Mouse (Mus musculus) brown adipose tissue, adult 24 weeks (tissue): ENCODE results near the gene Snapin. TPM values are rescaled to one million over a fixed set of nuclear protein-coding genes. Genes with fewer than 3 reads are reported as not detected.

Source experiments
- H3K27ac ChIP-seq: fragments of 200-500 bp; replicated peaks from 2 replicates; pipeline ENCODE4 v1.5.1; 2012; ENCODE audit warnings: low read depth, mild to moderate bottlenecking, low read length
- H3K4me1 ChIP-seq: fragments of 200-500 bp; 2 replicates; pipeline ENCODE4 v1.6.1; 2012; ENCODE audit warnings: low read length, mixed read lengths; ENCODE audit not compliant: control insufficient read depth, insufficient read depth, insufficient read length
- H3K4me3 ChIP-seq: fragments of 200-500 bp; 2 replicates; pipeline ENCODE4 v1.5.1; 2012; ENCODE audit warnings: low read depth, mild to moderate bottlenecking, low read length, moderate library complexity; ENCODE audit not compliant: insufficient read depth
- polyA plus RNA-seq: library from polyadenylated mRNA; stranded (reverse); fragments of >200 nt; gene quantifications from 2 replicates; pipeline ENCODE4 v1.2.4, GENCODE M21; 2012; ENCODE audit not compliant: missing spikeins, insufficient read depth, insufficient read length

Snapin gene
- polyA plus RNA-seq, 1 experiment = 71.6 TPM

DNA sequence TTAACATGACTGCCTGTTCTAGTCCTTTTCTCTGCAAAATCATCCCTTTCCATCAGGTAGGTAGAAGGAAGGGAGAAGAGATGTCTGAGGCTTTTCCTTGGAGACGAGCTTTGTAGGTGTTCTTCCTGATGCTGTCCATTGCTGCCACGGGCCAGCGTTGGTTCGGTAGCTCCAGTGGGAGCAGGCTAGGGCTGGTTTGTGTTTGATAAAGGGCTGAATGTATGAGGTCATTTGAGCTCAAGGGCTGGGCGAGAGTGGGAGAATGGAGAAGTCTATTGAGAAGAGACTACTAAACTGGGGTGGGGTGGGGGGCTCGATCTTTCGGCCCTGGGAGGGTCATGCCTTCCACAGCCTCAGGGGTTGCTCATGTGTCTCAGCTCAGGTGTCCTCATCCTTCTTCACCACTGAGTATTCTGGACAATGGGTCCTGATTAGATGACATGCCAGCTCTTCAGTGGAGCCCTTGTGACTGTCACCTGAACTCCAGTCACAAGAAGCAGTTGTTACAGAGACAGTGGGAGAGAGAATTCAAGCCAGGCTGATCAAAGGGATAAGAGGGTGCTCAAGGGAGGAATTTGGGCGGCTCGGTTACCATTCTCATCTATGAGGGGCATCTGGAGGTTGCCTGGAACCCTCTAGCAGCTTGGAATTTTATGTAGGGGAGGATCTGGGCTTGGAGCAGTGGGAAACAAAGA lies 22.3 kb upstream of the Snapin start:
- H3K4me3 ChIP-seq = peak overlapping the region; percentile 77
- peaks cover 30% of the 10 kb centered on the region for H3K4me1 ChIP-seq
- peak overlapping the region; percentile 95 for H3K27ac ChIP-seq

DNA sequence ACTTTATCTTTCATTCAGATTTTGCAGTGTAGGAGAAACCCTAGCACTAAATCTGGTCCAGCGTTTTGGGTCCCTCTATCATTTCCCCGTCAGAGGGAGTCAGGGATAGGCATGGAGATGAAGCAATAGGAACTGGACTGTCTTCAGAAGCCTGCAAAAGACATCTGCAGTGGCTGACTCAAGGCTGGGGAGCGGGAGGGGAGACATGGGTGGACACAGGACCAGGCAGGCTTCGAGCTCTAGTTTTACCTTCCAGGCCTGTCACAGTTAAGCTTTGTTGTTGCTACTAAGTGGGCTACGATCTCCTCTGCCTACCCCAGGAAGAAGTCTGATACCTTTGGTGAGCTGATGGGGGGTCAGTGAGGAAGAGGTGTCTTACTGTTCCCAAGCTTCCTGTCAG lies 21.4 kb upstream of the Snapin start:
- H3K4me1 ChIP-seq = peaks cover 28% of the 10 kb centered on the region
- no peak overlapping the region for H3K27ac ChIP-seq
- no peak overlapping the region for H3K4me3 ChIP-seq

DNA sequence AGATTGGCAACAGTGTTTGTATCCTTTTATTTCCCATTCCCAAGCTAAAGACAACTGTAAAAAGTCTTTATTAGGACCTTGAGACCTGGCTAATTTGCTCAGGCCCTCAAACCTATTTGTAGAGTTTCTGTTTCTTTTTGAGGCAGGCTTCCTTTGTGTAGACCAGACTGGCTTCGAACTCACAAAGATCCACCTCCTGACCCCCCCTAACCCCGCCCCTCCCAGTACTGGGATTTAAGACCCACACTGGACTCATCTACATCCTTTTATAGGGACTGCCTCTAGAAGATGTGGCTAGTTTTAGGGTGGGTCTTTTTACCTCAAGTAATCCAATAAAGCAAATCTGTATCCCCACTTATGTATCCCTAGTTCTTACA lies 18.9 kb upstream of the Snapin start:
- Histone ChIP-seq H3K4me1 (peaks cover 19% of the 10 kb centered on the region), H3K4me3 (no peak overlapping the region), H3K27ac (peak overlapping the region; percentile 70)

DNA sequence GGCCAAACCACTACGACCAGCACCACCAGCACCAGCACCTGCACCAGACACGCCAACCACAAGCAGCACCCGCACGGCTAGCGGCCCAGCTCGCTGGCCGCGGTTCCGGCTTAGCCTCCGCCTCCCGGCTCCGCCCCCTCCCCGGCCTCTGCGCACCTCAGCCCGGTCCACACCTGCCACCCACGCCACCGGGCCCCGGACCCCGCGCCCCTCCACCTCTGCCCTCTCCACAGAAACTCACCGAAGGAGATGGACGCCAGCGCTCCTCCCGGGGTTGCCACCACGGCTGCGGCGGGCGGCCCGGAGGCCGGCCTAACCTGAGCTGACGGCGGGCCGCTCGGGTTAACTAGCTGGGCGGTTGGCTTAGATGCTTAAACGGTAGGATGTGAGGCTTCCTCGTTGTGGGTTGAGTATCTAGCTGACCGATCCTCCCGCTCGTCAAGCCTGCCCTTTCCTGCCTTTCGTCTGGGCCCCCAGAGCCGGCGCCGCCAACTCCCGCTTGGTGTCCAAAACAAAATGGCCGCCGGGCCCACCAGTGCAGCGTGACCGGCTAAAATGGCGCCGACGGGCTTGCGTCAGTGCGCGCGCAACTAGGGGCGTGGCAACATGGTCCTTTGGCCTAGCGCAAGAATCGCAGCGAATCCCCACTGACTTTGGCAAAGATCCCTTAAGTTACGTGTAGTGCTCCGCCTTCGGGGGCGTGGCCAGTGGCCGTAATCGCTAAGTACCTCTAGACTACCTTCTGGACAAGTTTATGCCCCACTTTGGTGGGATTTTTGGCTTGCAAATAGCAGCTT lies 18.3 kb upstream of the Snapin start, which contains the start of gene Chtop:
Gene Chtop (minus strand): TSS at position 549 of the 797 bp plus-strand sequence.
- peak within 1 kb of the TSS; percentile 89 for H3K4me3 ChIP-seq
- H3K27ac ChIP-seq = peak within 1 kb of the TSS; percentile 87
- peaks cover 19% of the 10 kb centered on the region for H3K4me1 ChIP-seq

DNA sequence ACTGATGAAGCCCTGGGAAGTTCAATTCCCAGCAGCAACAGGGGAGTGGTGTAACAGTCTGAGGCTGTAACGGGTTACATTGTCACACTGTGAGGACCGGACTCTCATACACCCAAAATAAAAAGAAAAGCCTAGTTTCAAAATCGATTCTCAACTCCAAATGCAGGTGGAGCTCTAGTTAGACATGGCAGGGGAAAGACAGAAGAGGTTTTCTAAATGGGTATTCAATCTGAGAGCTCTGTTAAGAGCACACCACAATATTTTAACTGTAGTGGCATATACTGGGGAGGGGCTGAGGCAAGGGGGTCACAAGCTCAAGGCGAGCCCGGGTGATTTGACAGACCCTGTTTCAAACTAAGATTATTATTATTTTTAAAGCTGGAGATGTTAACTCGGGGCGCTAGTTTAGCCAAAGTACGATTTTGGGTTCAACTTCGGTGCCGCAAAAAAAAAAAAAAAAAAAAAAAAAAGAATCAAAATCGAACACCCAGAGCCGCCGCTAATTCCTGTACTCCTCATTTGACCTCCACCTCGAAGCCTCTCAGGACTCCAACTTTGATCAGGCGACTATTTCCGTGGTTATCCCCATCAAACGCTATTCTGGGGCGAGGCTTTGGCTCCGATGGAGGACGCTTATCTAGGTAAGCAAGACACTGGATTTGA lies 17.6 kb upstream of the Snapin start:
- H3K4me1 ChIP-seq = peaks cover 17% of the 10 kb centered on the region
- peak overlapping the region; percentile 89 for H3K4me3 ChIP-seq
- peak overlapping the region; percentile 54 for H3K27ac ChIP-seq

DNA sequence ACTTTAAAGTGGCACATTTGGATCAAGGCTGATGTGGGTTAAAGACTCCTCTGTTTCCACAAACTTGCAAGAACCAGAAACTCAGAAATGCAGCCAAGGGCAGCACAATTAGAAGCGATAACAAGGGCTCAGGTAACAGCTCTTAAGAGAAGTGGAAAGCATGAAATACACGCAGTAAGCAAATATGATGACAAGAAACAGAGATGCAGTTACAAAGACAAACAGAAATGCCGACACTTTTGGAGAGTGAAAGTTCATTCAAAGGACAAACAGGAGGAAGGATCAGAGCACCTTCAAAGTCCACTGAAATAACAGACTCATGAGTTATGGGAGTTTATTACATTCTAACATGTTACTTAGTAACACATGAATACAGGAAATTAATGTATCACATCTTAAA lies 15.5 kb upstream of the Snapin start:
- Histone ChIP-seq H3K27ac (no peak overlapping the region), H3K4me1 (0 out of 2 replicates have a peak, but pooled peaks cover 6% of the 10 kb centered on the region), H3K4me3 (no peak overlapping the region)

DNA sequence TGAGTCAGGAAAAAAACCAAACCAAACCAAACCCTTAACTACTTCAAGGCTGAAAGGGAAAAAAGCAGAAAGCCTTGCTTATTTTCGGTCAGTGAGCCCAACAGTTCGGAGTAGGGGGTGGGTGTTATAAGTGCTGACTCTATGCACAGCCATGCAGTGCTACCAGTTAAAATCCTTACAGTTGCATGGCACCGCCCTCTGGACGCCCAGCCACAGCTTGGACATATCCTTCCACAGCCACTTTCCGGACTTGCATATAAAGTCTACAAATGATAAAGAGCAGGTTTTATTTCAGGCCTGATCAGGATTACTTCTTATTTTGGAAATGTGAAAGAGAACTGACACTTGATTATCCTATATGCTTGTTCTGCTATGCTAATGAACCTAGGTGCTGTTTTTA lies 14.4 kb upstream of the Snapin start:
- Histone ChIP-seq H3K4me3 (no peak overlapping the region), H3K27ac (no peak overlapping the region), H3K4me1 (0 out of 2 replicates have a peak, but pooled peaks cover 6% of the 10 kb centered on the region)

DNA sequence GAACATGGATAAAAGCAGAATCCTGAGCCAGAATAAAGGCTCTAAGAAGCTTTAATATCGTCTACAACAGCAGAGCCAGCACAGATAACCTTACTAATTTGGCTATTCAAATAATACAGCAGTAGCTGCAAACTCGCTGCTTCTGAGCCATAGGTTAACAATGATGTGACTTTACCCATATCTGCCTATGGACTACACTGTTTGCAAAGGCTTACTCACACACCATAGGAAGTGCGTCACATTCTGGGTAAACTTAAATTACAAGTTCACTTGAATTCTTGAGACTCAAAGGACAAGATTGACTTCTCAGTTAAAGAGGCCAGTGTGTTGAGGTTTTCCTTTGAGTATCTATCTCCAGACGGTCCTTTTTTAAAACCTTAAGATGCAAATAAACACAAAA lies 12.6 kb upstream of the Snapin start:
- Histone ChIP-seq H3K27ac (no peak overlapping the region), H3K4me3 (no peak overlapping the region), H3K4me1 (0 out of 2 replicates have a peak, but pooled peaks cover 6% of the 10 kb centered on the region)

DNA sequence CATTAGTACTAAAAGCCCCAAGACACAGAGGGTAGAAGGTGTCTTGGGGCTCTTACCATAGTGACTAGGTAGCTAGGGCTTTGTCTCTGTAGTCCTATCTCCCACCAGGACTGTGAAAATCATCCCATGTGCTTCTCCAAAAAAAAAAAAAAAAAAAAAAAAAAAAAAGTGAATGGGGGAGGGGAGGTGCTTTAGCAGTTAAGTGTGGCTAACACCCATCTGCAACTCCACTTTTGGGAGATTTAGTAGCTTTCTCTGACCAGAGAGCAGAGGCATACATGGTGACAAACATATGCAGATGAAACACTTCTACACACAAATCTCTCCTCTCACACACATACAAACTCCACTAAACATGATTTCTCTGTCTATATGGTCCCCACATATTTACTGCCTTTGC lies 6.8 kb upstream of the Snapin start:
- Histone ChIP-seq H3K27ac (no peak overlapping the region), H3K4me3 (no peak overlapping the region), H3K4me1 (no peaks in the 10 kb centered on the region)

DNA sequence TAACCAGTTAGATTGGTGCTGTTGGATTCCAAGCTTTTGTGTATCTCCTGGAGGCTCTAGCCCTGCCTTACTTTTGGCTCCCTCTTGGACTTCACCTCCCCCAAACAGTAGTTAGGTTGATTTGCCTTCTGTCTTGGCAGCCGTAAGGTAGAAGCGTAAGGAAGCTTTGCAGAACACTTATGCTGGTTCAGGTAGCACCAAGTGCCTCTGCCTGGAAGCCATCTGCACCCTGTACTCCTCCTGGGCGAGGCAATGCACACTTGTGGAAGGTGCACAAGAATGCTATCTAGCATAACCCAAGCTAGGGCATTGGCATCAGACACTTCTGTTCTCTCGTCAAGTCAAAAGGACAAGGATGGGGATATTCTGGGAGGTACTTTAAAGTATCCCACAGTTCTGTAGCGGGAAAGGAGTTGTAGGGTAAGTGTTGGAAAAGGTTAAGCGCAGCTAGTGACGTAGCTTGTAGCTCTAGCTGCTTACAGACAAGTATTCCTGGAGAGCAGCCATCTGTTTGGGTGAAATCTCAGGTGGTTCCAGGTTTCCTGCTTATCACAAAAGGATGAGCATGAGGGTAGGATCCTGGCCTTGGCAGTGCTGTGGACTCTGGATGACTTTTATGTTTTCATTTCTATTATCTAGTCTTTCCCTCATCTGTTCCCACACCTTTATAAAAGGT lies 5.2 kb upstream of the Snapin start:
- H3K27ac ChIP-seq = no peak overlapping the region
- no peak overlapping the region for H3K4me3 ChIP-seq
- no peaks in the 10 kb centered on the region for H3K4me1 ChIP-seq

DNA sequence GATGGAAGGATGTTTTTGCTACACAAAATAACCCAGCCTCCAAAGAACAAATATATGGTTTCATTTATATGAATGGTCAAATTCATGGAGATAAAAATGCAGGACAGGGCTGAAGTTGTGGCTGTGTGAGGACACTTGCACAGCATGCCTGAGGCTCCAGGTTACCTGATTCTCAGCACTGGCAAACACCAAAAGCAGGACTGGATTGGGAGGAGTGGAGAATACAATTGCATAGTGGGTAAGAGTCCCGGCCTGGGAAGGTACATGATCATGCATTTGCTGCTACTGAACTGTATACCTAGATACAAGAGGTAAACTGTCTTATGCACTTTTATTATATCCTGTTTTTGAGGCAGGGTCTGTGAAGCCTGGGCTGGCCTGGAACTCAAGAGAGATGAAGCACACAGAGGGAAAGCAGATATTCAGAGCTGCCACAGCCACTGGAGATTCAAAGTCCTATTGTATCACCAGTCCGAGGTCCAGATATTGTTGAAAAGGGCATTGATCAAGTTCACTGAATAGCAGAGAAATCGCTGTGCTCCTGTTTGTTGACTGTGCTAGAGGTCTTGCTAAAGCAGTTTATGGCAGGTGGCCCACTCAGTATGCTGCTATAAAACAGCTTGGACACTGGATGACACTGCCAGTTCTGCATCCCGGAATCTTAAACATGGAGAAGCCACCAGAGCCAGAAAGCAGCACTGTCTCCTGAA lies 3.2 kb upstream of the Snapin start:
- Histone ChIP-seq H3K4me3 (no peak overlapping the region), H3K27ac (no peak overlapping the region), H3K4me1 (peaks cover 3% of the 10 kb centered on the region)

DNA sequence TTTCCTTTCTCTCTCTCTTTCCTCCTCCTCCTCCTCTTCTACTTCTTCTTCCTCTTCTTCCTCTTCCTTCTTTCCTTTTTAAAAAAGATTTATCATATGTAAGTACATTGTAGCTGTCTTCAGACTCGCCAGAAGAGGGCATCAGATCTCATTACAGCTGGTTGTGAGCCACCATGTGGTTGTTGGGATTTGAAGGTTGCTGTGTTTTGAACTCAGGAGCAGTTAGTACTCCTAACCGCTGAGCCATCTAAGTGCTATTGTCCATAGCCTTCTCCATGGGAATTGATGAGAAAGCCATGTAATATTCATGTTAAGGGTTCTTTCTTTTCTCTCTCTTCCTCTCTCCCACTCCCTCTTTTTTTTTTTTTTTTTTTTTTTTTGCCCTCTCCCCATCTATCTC lies 517 bp upstream of the Snapin start:
- Histone ChIP-seq H3K4me1 (peaks cover 3% of the 10 kb centered on the region), H3K4me3 (no peak overlapping the region), H3K27ac (no peak overlapping the region)

DNA sequence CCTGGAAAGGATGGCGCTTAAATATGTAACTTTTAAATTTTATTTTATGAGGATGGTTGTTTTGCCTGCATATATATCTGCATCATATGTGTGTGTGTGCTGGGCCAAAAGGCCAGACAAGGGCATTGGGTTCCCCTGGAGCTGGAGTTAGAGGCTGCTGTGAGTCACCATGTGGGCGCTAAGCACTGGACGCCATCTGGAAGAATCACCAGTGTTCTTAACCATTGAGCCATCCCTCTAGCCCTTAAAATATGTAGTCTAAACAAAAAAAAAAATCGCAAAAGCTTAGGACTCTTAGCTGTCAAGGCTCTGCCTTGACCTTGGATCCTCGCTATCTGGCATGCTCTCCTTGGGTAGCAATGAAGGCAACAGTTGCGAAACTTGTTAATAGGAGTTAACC lies 2.3 kb downstream of the Snapin start:
- Histone ChIP-seq H3K4me3 (no peak overlapping the region), H3K27ac (no peak overlapping the region), H3K4me1 (peaks cover 3% of the 10 kb centered on the region)

DNA sequence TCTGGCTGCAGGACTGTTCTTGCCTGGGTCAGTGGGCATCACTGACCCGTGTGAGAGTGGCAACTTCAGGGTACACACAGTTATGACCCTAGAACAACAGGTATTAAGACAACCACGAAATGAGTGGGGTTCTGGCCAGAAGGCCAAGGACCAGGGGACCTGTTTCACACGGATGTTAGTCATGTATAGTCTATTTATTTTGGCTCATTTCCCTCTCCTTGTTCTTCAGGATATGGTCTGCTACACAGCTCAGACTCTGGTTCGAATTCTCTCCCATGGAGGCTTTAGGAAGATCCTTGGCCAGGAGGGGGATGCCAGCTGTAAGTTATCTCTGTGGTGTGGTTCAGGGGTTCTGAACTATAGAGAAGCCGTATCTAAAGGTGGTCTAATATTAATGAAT lies 3.8 kb downstream of the Snapin start:
- Histone ChIP-seq H3K4me1 (peaks cover 3% of the 10 kb centered on the region), H3K4me3 (no peak overlapping the region), H3K27ac (no peak overlapping the region)
